Mouse (Mus musculus) thymus, adult 2 months (tissue): ENCODE results near the gene Dusp11.

ENCODE experiments used
- CTCF ChIP-seq: fragments of 200-500 bp; IDR thresholded peaks from 2 replicates; pipeline ENCODE4 v1.5.1; 2012; ENCODE audit warnings: mild to moderate bottlenecking, control low read depth, low read length, moderate library complexity, borderline replicate concordance; ENCODE audit not compliant: control insufficient read depth, poor library complexity, insufficient read depth; ENCODE audit errors: extremely low read depth
- POLR2A ChIP-seq: fragments of 200-500 bp; IDR thresholded peaks from 2 replicates; pipeline ENCODE4 v1.6.1; 2012; ENCODE audit warnings: mild to moderate bottlenecking, low read length, control low read depth, moderate library complexity; ENCODE audit not compliant: control insufficient read depth, poor library complexity, insufficient read depth; ENCODE audit errors: extremely low read depth

DNA sequence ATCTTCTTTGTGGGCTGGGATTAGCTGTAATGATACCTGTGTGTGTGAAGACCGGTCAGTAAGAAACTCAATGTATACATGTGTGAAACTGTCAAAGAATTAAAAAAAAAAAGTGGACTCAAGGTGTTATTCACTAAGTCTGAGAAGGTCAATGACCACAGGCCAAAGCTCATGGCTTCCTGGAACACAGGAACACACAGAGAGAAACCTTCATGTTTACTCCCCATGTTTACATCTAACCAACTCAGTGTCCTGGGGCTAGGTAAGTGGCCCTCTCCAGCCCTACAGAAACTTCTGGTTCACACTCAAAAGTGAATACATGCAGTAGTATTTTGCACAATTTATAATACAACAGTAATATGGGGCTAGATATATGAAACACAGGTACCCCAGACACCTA is 51.8 kb downstream of the Dusp11 start:
- no peak for TF ChIP-seq POLR2A
- no peak for TF ChIP-seq CTCF
